Mouse (Mus musculus): Measurements from ENCODE around the gene Olfr787. TPM values are rescaled to one million over a fixed set of nuclear protein-coding genes. Genes with fewer than 3 reads are reported as not detected.

Olfr787 gene
- not detected in 2 replicates for total RNA-seq (2017)

DNA sequence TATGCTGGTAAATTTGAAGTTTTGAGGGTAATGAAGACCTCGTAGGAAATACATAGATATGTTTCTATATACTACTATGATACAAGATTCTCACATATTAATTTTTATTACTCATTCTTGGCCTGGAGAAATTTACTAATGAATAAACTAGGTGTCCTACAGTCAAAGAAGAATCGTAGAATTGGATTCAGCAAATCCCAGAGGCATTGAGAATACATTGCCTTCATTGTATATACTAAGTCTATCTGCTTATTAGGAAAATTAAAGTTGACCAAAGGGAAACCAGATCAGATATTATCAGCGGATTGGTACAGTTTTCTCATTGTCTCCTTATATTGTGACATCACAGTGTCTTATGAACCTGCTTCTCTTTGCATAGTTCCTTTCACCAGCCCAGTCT, at the start of gene Olfr787:
TSS of gene Olfr787 (plus strand) at position 301 of the 400 bp plus-strand sequence.
- no peak for ATAC-seq (replicated peaks in 1 of 2; ENCODE audit: insufficient read depth in 1 of 2, low FRiP score in 2 of 2, low TSS enrichment in 1 of 2, low read depth in 1 of 2, poor library complexity in 2 of 2, severe bottlenecking in 2 of 2)

DNA sequence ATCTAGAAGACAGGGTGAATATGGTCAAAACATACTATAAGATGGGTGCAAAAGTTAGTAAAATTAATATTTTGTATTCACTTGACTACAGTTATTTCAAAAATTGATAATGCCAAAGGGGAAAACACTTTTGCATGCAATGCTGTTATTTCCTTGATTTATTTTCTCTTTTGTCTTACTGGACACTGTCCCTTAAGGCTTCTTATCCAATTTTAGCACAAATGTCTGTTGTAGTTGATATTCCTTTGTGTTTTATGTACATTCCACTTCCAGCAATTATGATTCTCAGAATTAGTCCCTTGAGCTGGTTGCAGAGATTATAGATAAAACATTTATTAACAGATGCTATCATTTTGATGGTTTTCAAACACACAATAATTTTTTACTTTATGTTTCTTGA, 34.7 kb upstream of the Olfr787 start, which contains the start of gene Olfr786:
TSS of gene Olfr786 (plus strand) at position 301 of the 400 bp plus-strand sequence.
- no peak for ATAC-seq (replicated peaks in 1 of 2; ENCODE audit: insufficient read depth in 1 of 2, low FRiP score in 2 of 2, low TSS enrichment in 1 of 2, low read depth in 1 of 2, poor library complexity in 2 of 2, severe bottlenecking in 2 of 2)

DNA sequence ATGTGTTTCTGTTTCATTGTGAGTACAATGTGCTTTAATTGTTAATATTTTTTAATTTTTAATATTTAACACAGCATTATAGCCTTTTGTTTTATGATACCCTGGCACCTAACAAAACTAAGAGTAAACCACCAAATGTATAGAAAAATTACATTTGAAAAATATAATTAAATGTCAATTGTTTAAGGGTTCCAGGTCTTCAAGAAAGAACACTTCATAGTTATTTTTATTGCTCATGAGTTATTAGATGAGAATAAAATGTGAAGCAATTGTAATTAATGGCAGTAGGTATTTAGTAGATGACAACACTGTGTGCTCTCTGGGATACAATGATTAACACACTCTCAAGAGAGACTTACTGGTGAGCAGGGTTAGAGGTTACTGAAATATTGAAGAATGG, 9.0 kb downstream of the Olfr787 start, which contains the start of gene Olfr788:
TSS of gene Olfr788 (plus strand) at position 301 of the 400 bp plus-strand sequence.
- ATAC-seq (replicated peaks in 1 of 2; ENCODE audit: insufficient read depth in 1 of 2, low FRiP score in 2 of 2, low TSS enrichment in 1 of 2, low read depth in 1 of 2, poor library complexity in 2 of 2, severe bottlenecking in 2 of 2) = no peak

DNA sequence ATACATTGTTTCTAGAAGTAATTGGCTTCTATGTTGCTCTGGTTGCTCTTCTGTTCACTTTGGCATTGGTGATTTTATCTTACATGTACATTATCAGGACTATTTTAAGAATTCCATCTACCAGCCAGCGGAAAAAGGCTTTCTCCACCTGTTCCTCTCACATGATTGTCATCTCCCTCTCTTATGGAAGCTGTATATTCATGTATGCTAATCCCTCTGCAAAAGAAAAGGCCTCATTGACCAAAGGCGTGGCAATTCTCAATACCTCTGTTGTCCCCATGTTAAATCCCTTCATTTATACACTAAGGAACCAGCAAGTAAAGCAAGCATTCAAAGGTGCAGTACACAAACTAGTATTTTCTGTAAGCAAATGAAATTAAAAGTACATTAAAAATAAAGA, 11.6 kb downstream of the Olfr787 start:
- ATAC-seq (replicated peaks in 1 of 2; ENCODE audit: insufficient read depth in 1 of 2, low FRiP score in 2 of 2, low TSS enrichment in 1 of 2, low read depth in 1 of 2, poor library complexity in 2 of 2, severe bottlenecking in 2 of 2) = no peak

DNA sequence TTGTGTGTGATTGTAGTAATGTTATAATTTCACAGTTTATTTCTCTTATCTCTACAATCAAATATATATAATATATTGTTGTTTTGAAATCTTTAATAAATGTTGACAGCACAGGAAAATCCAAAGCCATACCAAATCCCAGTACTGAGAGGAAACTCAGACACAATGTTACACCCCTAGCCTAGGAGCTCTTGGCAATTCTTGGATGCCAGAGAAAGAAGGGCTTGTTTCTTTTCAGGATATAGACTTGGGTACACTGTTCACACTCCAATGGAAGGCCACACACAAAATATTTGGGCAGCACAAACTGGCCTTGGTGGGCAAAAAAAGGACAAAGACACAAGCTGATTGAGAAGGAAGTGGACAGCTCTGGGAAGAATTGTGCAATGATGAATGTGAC, 12.1 kb downstream of the Olfr787 start:
- ATAC-seq (replicated peaks in 1 of 2; ENCODE audit: insufficient read depth in 1 of 2, low FRiP score in 2 of 2, low TSS enrichment in 1 of 2, low read depth in 1 of 2, poor library complexity in 2 of 2, severe bottlenecking in 2 of 2) = no peak

DNA sequence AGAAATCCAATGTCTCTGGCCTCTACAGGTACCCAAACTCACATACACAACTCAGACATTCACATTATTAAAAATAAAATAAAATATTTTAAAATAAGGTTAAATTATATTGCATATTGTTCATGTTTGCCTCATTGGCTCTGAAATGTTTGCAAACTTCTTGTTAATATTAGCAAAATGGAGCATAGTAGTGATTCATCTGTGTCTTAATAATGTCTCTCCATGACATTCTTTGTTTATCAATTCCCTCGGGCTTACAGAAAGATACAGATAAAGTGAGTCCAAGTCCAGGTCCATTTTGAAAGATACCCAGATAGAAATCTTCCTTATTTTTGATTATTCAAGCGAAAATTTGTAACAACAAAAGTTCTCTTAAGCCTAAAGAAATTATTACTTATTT, 22.8 kb downstream of the Olfr787 start, which contains the start of gene Olfr789:
TSS of gene Olfr789 (plus strand) at position 301 of the 400 bp plus-strand sequence.
- ATAC-seq (replicated peaks in 1 of 2; ENCODE audit: insufficient read depth in 1 of 2, low FRiP score in 2 of 2, low TSS enrichment in 1 of 2, low read depth in 1 of 2, poor library complexity in 2 of 2, severe bottlenecking in 2 of 2) = no peak

DNA sequence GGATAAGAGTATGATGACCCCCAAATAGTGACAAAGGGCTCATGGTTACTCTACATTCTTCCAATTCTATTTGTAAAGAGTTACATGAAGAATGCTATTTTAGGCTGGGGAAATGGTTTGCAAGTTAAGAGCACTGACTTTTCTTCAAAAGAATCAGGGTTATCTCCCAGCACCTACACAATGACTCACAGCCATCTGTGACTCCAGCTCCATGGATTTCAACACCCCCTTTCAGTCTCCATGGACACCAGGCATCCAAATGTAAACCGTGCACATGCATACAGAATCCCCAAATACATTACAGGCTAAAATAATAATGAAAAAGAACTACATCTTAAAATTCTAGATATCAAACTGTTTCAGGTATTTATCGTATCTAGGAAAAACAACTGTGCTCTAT, 28.4 kb downstream of the Olfr787 start:
- no peak for ATAC-seq (replicated peaks in 1 of 2; ENCODE audit: insufficient read depth in 1 of 2, low FRiP score in 2 of 2, low TSS enrichment in 1 of 2, low read depth in 1 of 2, poor library complexity in 2 of 2, severe bottlenecking in 2 of 2)

DNA sequence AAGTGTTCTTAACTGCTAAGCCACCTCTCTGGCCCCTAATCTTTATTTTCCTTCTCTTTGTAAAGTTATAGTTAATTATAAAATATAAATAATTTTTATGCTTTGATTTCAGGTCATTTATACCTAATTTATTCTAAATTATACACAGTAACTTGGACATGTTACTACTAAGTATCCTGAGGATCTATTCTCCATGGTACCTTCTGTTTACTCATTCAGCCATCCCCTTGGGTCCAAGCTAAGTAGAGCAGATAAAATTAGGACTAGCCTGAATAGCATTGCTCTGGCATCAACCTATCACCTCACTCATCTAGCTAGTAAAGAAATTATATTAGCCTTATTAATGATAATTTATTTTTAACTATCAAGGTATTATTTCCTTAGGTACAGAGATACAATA, 36.5 kb downstream of the Olfr787 start, which contains the start of gene Olfr790:
TSS of gene Olfr790 (plus strand) at position 301 of the 400 bp plus-strand sequence.
- ATAC-seq (replicated peaks in 1 of 2; ENCODE audit: insufficient read depth in 1 of 2, low FRiP score in 2 of 2, low TSS enrichment in 1 of 2, low read depth in 1 of 2, poor library complexity in 2 of 2, severe bottlenecking in 2 of 2) = no peak

Other genes starting within 250 kb of the Olfr787 start
- not detected in 2 replicates for gene Olfr774, start 225.7 kb upstream of the Olfr787 start, total RNA-seq (2017)
- not detected in 2 replicates for gene Olfr775, start 213.4 kb upstream of the Olfr787 start, total RNA-seq (2017)
- not detected in 2 replicates for gene Olfr776, start 202.7 kb upstream of the Olfr787 start, total RNA-seq (2017)
- not detected in 2 replicates for gene Olfr777, start 190.4 kb upstream of the Olfr787 start, total RNA-seq (2017)
- gene Olfr780, start 143.7 kb upstream of the Olfr787 start, total RNA-seq (2017) = not detected in 2 replicates
- not detected in 2 replicates for gene Olfr781, start 133.0 kb upstream of the Olfr787 start, total RNA-seq (2017)
- gene Olfr782, start 113.0 kb upstream of the Olfr787 start, total RNA-seq (2017) = not detected in 2 replicates
- not detected in 2 replicates for gene Olfr784, start 77.8 kb upstream of the Olfr787 start, total RNA-seq (2017)
- not detected in 2 replicates for gene Olfr785, start 56.4 kb upstream of the Olfr787 start, total RNA-seq (2017)
- not detected in 2 replicates for gene Olfr786, start 34.6 kb upstream of the Olfr787 start, total RNA-seq (2017)
- gene Olfr788, start 9.1 kb downstream of the Olfr787 start, total RNA-seq (2017) = not detected in 2 replicates
- not detected in 2 replicates for gene Olfr789, start 22.9 kb downstream of the Olfr787 start, total RNA-seq (2017)
- not detected in 2 replicates for gene Olfr790, start 36.6 kb downstream of the Olfr787 start, total RNA-seq (2017)
- not detected in 2 replicates for gene Olfr791, start 59.9 kb downstream of the Olfr787 start, total RNA-seq (2017)
- gene Olfr792, start 77.3 kb downstream of the Olfr787 start, total RNA-seq (2017) = not detected in 2 replicates
- not detected in 2 replicates for gene Olfr794, start 105.8 kb downstream of the Olfr787 start, total RNA-seq (2017)
- gene Olfr796, start 150.7 kb downstream of the Olfr787 start, total RNA-seq (2017) = not detected in 2 replicates
- gene Olfr798, start 166.1 kb downstream of the Olfr787 start, total RNA-seq (2017) = not detected in 2 replicates
- gene Olfr799, start 175.6 kb downstream of the Olfr787 start, total RNA-seq (2017) = not detected in 2 replicates
- gene Olfr800, start 195.8 kb downstream of the Olfr787 start, total RNA-seq (2017) = 0.25 TPM in 1 of 2 replicates, not detected in the other
- not detected in 2 replicates for gene Olfr801, start 212.0 kb downstream of the Olfr787 start, total RNA-seq (2017)
- gene Olfr802, start 226.3 kb downstream of the Olfr787 start, total RNA-seq (2017) = not detected in 2 replicates
- not detected in 2 replicates for gene Olfr803, start 232.4 kb downstream of the Olfr787 start, total RNA-seq (2017)
- gene Olfr804, start 241.3 kb downstream of the Olfr787 start, total RNA-seq (2017) = not detected in 2 replicates